Mouse (Mus musculus) layer of hippocampus, adult 2 months (tissue): ENCODE measurements around the gene Riox1. TPM values are rescaled to one million over a fixed set of nuclear protein-coding genes. Genes with fewer than 3 reads are reported as not detected.
"Not testable (repeated sequence)": the region's sequence is repeated elsewhere in the genome, so short reads cannot be mapped to it uniquely, and the experiment has no call there.

Experiments used
- DNase-seq, 2 experiments: peaks; one replicate each; pipeline ENCODE4 v3.0.0; 2022; ENCODE audit warnings: low spot score in 2 of 2
- H3K27ac ChIP-seq: fragments of 200-600 bp; 2 replicates; pipeline ENCODE4 v1.8.1; 2022
- H3K4me3 ChIP-seq: fragments of 200-600 bp; 2 replicates; pipeline ENCODE4 v1.8.1; 2022; ENCODE audit warnings: mild to moderate bottlenecking
- CTCF ChIP-seq: fragments of 200-600 bp; conservative IDR thresholded peaks from 2 replicates; pipeline ENCODE4 v1.8.1; 2022; ENCODE audit warnings: antibody characterized with exemption, mild to moderate bottlenecking, moderate library complexity
- total RNA-seq, 2 experiments: library from RNA; stranded (reverse); gene quantifications; 2 replicates each; pipeline ENCODE4 v1.2.3; 2021

The Riox1 gene
- total RNA-seq, 2 experiments from 2014 or later: 15.0 to 15.7 TPM

GRCm38 (mm10) chr12:83927747-83928146 is 22.7 kb upstream of the Riox1 start:
- Histone ChIP-seq H3K4me3 (no peak overlapping the region), H3K27ac (peak overlapping the region; percentile 46; the same call in 1 of the 2 replicates)
- TF ChIP-seq CTCF: no peak
- DNase-seq: no peak

- no peak overlapping the region for H3K4me3 ChIP-seq
- TF ChIP-seq CTCF: no peak
- H3K27ac ChIP-seq: peak overlapping the region; percentile 37; the same call in 1 of the 2 replicates
- DNase-seq: no peak
Measured at GRCm38 (mm10) chr12:83929186-83929804, 21.1 kb upstream of the Riox1 start.

GRCm38 (mm10) chr12:83937600-83937999 is 12.8 kb upstream of the Riox1 start:
- Histone ChIP-seq H3K27ac (no peak overlapping the region), H3K4me3 (no peak overlapping the region)
- no peak for DNase-seq
- TF ChIP-seq CTCF: peak; percentile 55

GRCm38 (mm10) chr12:83938592-83938991 is 11.8 kb upstream of the Riox1 start:
- not testable (repeated sequence) for DNase-seq, H3K4me3 ChIP-seq, H3K27ac ChIP-seq

- Histone ChIP-seq H3K27ac (no peak overlapping the region), H3K4me3 (no peak overlapping the region)
- DNase-seq: no peak
- TF ChIP-seq CTCF: no peak
Measured at GRCm38 (mm10) chr12:83939332-83939731, 11.1 kb upstream of the Riox1 start.

GRCm38 (mm10) chr12:83940031-83940430 is 10.4 kb upstream of the Riox1 start:
- DNase-seq: no peak

GRCm38 (mm10) chr12:83941938-83942337 is 8.5 kb upstream of the Riox1 start:
- Histone ChIP-seq H3K4me3 (no peak overlapping the region), H3K27ac (no peak overlapping the region)
- DNase-seq: no peak
- no peak for TF ChIP-seq CTCF

More at GRCm38 (mm10) chr12:83940031-83940430, 10.4 kb upstream of the Riox1 start:
- H3K27ac ChIP-seq: no peak overlapping the region
- H3K4me3 ChIP-seq: no peak overlapping the region
- TF ChIP-seq CTCF: no peak

- Histone ChIP-seq H3K27ac (no peak overlapping the region), H3K4me3 (no peak overlapping the region)
- no peak for DNase-seq
- no peak for TF ChIP-seq CTCF
Measured at GRCm38 (mm10) chr12:83947260-83947811, 3.1 kb upstream of the Riox1 start.

GRCm38 (mm10) chr12:83949043-83949442 is 1.4 kb upstream of the Riox1 start:
- DNase-seq: no peak
- Histone ChIP-seq H3K4me3 (no peak overlapping the region), H3K27ac (no peak overlapping the region)
- TF ChIP-seq CTCF: no peak

- H3K4me3 ChIP-seq: peak overlapping the region; percentile 70
- TF ChIP-seq CTCF: no peak
- DNase-seq: no peak
- H3K27ac ChIP-seq: peak overlapping the region; percentile 93
Measured at GRCm38 (mm10) chr12:83949776-83950492, 474 bp upstream of the Riox1 start.

- Histone ChIP-seq H3K27ac (peak overlapping the region; percentile 93), H3K4me3 (peak overlapping the region; percentile 70)
- TF ChIP-seq CTCF: no peak
- DNase-seq: peak in 1 of 2 experiments; percentile 54
Measured at GRCm38 (mm10) chr12:83950840-83951701, 663 bp downstream of the Riox1 start.

GRCm38 (mm10) chr12:83951711-83952575 is 1.5 kb downstream of the Riox1 start:
- no peak for DNase-seq
- no peak for TF ChIP-seq CTCF

More at GRCm38 (mm10) chr12:83951711-83952575, 1.5 kb downstream of the Riox1 start:
- H3K4me3 ChIP-seq: peak overlapping the region; percentile 70
- H3K27ac ChIP-seq: peak overlapping the region; percentile 93; the same call in 1 of the 2 replicates
